In genomic region chr2:102979112-102979511, GRCm38 (mm10) we compare ENCODE assay signal across 25 mouse cellular contexts.
DNase-seq lines count a peak whose midpoint lies in the region; ATAC-seq and TF ChIP-seq lines count a peak whose summit lies in the region.
"Had no signal": no experiment of that assay in that cellular context is flagged by ENCODE, and none has a peak within 500 bp of the region (broad histone marks: within the 10 kb centered on the region; RNA-seq: fewer than 3 reads in every experiment).

No protein-coding gene starts in this region.

- H3K9me3 ChIP-seq in stomach, embryonic 15.5 days, result no peaks in the 10 kb centered on the region
- H3K9me3 ChIP-seq in stomach, postnatal 0 days (ENCODE audit: control insufficient read depth, low read length), result no peaks in the 10 kb centered on the region
- no peaks in the 10 kb centered on the region for H3K9me3 ChIP-seq in CH12.LX (replicated peaks; ENCODE audit: low read length)
- H3K9me3 ChIP-seq: embryonic facial prominence, embryonic 13.5 days; embryonic facial prominence, embryonic 15.5 days; forebrain, embryonic 10.5 days; forebrain, embryonic 12.5 days had no signal

- H3K4me3 ChIP-seq in stomach, embryonic 15.5 days (replicated peaks), result no peak overlapping the region
- no peak overlapping the region for H3K4me3 ChIP-seq in stomach, postnatal 0 days (ENCODE audit: low read depth, low read length)
- no peak overlapping the region for H3K4me3 ChIP-seq in CH12.LX (replicated peaks in 1 of 3; ENCODE audit: low read depth in 2 of 3, low read length in 2 of 3, poor library complexity in 1 of 3)
- H3K4me3 ChIP-seq in cerebellum, adult 2 months (replicated peaks; ENCODE audit: insufficient read depth, low read depth, low read length), result no peak overlapping the region
- H3K4me3 ChIP-seq: embryonic facial prominence, embryonic 13.5 days; embryonic facial prominence, embryonic 15.5 days; erythroblast, embryonic 14.5 days; forebrain, embryonic 10.5 days; forebrain, embryonic 12.5 days had no signal

- H3K4me1 ChIP-seq in stomach, embryonic 15.5 days, result no peaks in the 10 kb centered on the region
- no peaks in the 10 kb centered on the region for H3K4me1 ChIP-seq in stomach, postnatal 0 days (replicated peaks; ENCODE audit: control insufficient read depth, insufficient read depth)
- peaks cover 24 to 52% of the 10 kb centered on the region in 2 experiments for H3K4me1 ChIP-seq in CH12.LX (ENCODE audit: control insufficient read depth in 1 of 2, insufficient read depth in 2 of 2)
- no peaks in the 10 kb centered on the region for H3K4me1 ChIP-seq in cerebellum, adult 2 months (ENCODE audit: control insufficient read depth, insufficient read depth, low read length)
- H3K4me1 ChIP-seq: embryonic facial prominence, embryonic 13.5 days; embryonic facial prominence, embryonic 15.5 days; forebrain, embryonic 10.5 days; forebrain, embryonic 12.5 days had no signal

- no peak overlapping the region for H3K27ac ChIP-seq in stomach, embryonic 15.5 days
- H3K27ac ChIP-seq in stomach, postnatal 0 days (replicated peaks), result no peak overlapping the region
- H3K27ac ChIP-seq in CH12.LX (ENCODE audit: insufficient read depth, low read depth), result peak overlapping the region; percentile 67
- H3K27ac ChIP-seq in cerebellum, adult 2 months (ENCODE audit: insufficient read depth, low read length), result no peak overlapping the region
- H3K27ac ChIP-seq: embryonic facial prominence, embryonic 13.5 days; embryonic facial prominence, embryonic 15.5 days; forebrain, embryonic 10.5 days; forebrain, embryonic 12.5 days had no signal

- no peak for TF ChIP-seq RAD21 in CH12.LX (IDR thresholded peaks at IDR 0.05; ENCODE audit: low read depth, low read length)

- dilution Hi-C loops in CH12.LX (cut with MboI; ENCODE audit: extremely low pct_ligation_motif_present, extremely low pct_unique_long_range_greater_than_20kb, low sequenced_read_pairs), result no loop called here

- no peak for TF ChIP-seq POLR2A in CH12.LX (IDR thresholded peaks at IDR 0.05; ENCODE audit: low read depth, low read length)
- TF ChIP-seq POLR2A in cerebellum, adult 2 months (IDR thresholded peaks at IDR 0.05; ENCODE audit: borderline replicate concordance, insufficient read depth, low read length), result no peak

- no peak overlapping the region for H3K4me2 ChIP-seq in stomach, embryonic 15.5 days
- H3K4me2 ChIP-seq in stomach, postnatal 0 days (replicated peaks; ENCODE audit: low read depth), result no peak overlapping the region
- H3K4me2 ChIP-seq in CH12.LX (ENCODE audit: insufficient read depth, low read depth, poor library complexity, severe bottlenecking), result no peak overlapping the region
- H3K4me2 ChIP-seq: embryonic facial prominence, embryonic 13.5 days; embryonic facial prominence, embryonic 15.5 days; forebrain, embryonic 12.5 days had no signal

- 0 out of 2 replicates have a peak, but pooled peaks have one; percentile 27 for ATAC-seq in stomach, embryonic 15.5 days (ENCODE audit: insufficient read depth, low FRiP score, low read depth)
- no peak for ATAC-seq in stomach, postnatal 0 days (ENCODE audit: low FRiP score, low TSS enrichment)
- ATAC-seq in granulocyte monocyte progenitor cell, adult 5-6 weeks (replicated peaks; ENCODE audit: poor library complexity, severe bottlenecking), result peak; percentile 74
- ATAC-seq in megakaryocyte progenitor cell, adult 5-6 weeks (replicated peaks; ENCODE audit: poor library complexity), result peak; percentile 42
- ATAC-seq: CD4-positive, CD25-positive, alpha-beta regulatory T cell, adult 4 months; forebrain, embryonic 14.5 days; forebrain, embryonic 16.5 days had no signal

- H3K27me3 ChIP-seq in stomach, embryonic 15.5 days (replicated peaks), result no peaks in the 10 kb centered on the region
- no peaks in the 10 kb centered on the region for H3K27me3 ChIP-seq in stomach, postnatal 0 days (ENCODE audit: control insufficient read depth, insufficient read depth, low read length)
- H3K27me3 ChIP-seq in CH12.LX (replicated peaks), result no peaks in the 10 kb centered on the region
- H3K27me3 ChIP-seq in cerebellum, adult 2 months (ENCODE audit: control insufficient read depth, insufficient read depth, low read length), result no peaks in the 10 kb centered on the region
- H3K27me3 ChIP-seq: embryonic facial prominence, embryonic 13.5 days; embryonic facial prominence, embryonic 15.5 days; forebrain, embryonic 12.5 days had no signal

- in situ Hi-C loops in CH12.LX (cut with MboI; ENCODE audit: low pct_ligation_motif_present, low pct_unique_long_range_greater_than_20kb, low sequenced_read_pairs), result no loop called here

- no peak for DNase-seq in stomach, postnatal 0 days (ENCODE audit: low spot score)
- no peak for DNase-seq in CH12.LX (ENCODE audit: extremely low read depth)
- no peak for DNase-seq in cerebellum, adult 2 months
- no peak for DNase-seq in ovary, postnatal 14 days (ENCODE audit: low spot score)
- DNase-seq in embryo, embryonic 9.5 days (ENCODE audit: extremely low spot score), result no peak
- DNase-seq: adrenal gland, adult 2 months; adrenal gland, postnatal 10 days; adrenal gland, postnatal 25 days; B cell, adult 2 months; cerebellum, adult 11 months; cerebellum, adult 8-10 months; cerebellum, adult 9-11 months; cerebellum, postnatal 14 days; cerebellum, postnatal 36 days had no signal

- H3K9ac ChIP-seq in stomach, embryonic 15.5 days, result no peak overlapping the region
- no peak overlapping the region for H3K9ac ChIP-seq in stomach, postnatal 0 days (ENCODE audit: low read length)
- H3K9ac ChIP-seq in CH12.LX (ENCODE audit: insufficient read depth, low read depth), result no peak overlapping the region; the same call in 1 of the 2 replicates
- H3K9ac ChIP-seq: embryonic facial prominence, embryonic 13.5 days; embryonic facial prominence, embryonic 15.5 days; forebrain, embryonic 12.5 days had no signal

- no peak for TF ChIP-seq EP300 in stomach, postnatal 0 days (optimal IDR thresholded peaks at IDR 0.05)
- no peak for TF ChIP-seq EP300 in CH12.LX (IDR thresholded peaks at IDR 0.05; ENCODE audit: low read length)

- no peaks in the 10 kb centered on the region for H3K79me2 ChIP-seq in CH12.LX (replicated peaks; ENCODE audit: control insufficient read depth, extremely low read depth, insufficient read depth, poor library complexity, severe bottlenecking)

- TF ChIP-seq CTCF in stomach, postnatal 0 days (IDR thresholded peaks at IDR 0.05; ENCODE audit: low read depth), result no peak
- no peak for TF ChIP-seq CTCF in CH12.LX (conservative IDR thresholded peaks at IDR 0.05 in 1 of 2, IDR thresholded peaks at IDR 0.05 in 1 of 2; ENCODE audit: low read depth in 2 of 2, low read length in 2 of 2)
- no peak for TF ChIP-seq CTCF in cerebellum, adult 2 months (IDR thresholded peaks at IDR 0.05; ENCODE audit: borderline replicate concordance, insufficient read depth, low read depth, low read length)

- no peaks in the 10 kb centered on the region for H3K36me3 ChIP-seq in stomach, embryonic 15.5 days
- H3K36me3 ChIP-seq in stomach, postnatal 0 days (ENCODE audit: control insufficient read depth, insufficient read depth, low read length), result no peaks in the 10 kb centered on the region
- H3K36me3 ChIP-seq in CH12.LX (replicated peaks in 1 of 2; ENCODE audit: control insufficient read depth in 1 of 2, insufficient read depth in 1 of 2, low read length in 1 of 2), result no peaks in the 10 kb centered on the region
- H3K36me3 ChIP-seq: embryonic facial prominence, embryonic 13.5 days; embryonic facial prominence, embryonic 15.5 days; forebrain, embryonic 10.5 days; forebrain, embryonic 12.5 days had no signal

TF ChIP-seq in CH12.LX, 34 proteins besides CTCF, POLR2A, EP300 and RAD21:
- TF ChIP-seq MAZ (IDR thresholded peaks at IDR 0.05; ENCODE audit: low read depth, low read length), result no peak
- no peak for TF ChIP-seq KAT2A (IDR thresholded peaks at IDR 0.05; ENCODE audit: insufficient replicate concordance, low read length)
- TF ChIP-seq MAX (IDR thresholded peaks at IDR 0.05; ENCODE audit: low read length), result no peak
- TF ChIP-seq ZKSCAN1 (IDR thresholded peaks at IDR 0.05; ENCODE audit: borderline replicate concordance, low read depth, low read length), result no peak
TF ChIP-seq in CH12.LX: peak in this region for 0.
